Mouse (Mus musculus): ENCODE measurements around the gene Gnaq.

Gnaq gene

GRCm38 (mm10) chr19:16189066-16189765 lies 56.6 kb downstream of the Gnaq start:
- in situ Hi-C loops (cut with MboI, MseI) = no loop called here

- in situ Hi-C loops (cut with MboI, MseI) = no loop called here
Measured at GRCm38 (mm10) chr19:16198162-16198561, 65.5 kb downstream of the Gnaq start.

DNA sequence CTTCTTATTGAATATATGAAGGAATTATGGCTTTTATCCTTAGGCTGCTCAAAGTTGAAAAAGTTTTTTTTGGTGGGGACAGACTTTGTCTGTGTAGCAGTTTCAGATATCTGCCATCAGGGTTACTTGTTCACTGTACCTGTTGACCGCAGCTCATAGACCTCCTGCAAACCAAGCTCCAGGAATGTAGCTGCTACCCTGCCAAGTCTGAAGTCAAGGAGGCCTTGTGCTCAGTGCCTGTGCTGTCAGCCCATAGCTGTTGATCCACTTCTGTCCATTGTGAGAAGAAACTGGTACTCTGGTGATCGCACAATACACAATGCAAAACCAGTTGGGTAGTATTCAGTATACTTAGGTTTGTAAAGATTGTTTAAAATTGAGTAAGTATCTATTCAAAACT lies 68.7 kb downstream of the Gnaq start:
- in situ Hi-C loops (cut with MboI, MseI) = no loop called here

DNA sequence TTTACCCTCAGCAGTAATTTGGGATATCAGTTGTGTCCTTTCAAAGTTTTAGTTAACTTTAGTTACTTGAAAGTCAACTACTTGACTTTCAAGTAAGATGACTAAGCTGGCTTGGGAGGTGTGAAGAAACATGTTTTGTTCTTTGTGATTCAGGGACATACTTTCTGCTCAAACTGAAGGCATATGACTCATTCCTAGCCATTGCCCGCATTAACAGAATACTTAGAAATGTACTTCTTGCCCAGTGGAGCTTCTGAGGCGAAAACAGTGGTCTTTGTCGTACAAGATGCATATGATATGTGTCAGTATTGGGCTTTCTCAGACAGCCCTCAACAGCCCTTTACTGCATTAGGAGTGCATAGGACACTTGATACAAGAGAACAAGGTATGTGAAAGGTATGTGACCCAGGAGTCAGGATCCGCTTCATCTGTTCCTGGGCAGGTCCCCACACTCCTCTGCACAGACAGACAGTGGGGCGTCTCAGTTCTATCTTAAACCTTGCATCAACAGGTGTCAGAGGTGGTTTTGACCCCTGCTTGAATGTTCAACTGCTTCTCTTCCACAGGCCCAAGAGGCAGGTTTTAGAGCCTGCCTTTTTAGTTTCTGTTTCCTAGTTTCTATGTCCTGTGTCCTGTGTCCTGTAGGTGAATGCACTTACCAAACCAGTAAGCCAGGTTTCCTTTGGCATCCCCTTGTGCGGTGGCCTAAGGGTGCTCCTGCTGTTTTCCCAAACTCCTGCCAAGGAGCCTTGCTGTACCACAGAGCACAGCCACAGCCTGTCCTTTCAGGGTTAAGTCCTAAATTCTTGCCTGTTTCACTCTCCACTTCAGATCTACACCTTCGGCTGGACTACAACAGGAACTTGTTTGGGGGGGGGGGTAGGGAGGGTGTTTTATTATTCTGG lies 72.4 kb downstream of the Gnaq start:
- in situ Hi-C loops (cut with MboI, MseI) = no loop called here

DNA sequence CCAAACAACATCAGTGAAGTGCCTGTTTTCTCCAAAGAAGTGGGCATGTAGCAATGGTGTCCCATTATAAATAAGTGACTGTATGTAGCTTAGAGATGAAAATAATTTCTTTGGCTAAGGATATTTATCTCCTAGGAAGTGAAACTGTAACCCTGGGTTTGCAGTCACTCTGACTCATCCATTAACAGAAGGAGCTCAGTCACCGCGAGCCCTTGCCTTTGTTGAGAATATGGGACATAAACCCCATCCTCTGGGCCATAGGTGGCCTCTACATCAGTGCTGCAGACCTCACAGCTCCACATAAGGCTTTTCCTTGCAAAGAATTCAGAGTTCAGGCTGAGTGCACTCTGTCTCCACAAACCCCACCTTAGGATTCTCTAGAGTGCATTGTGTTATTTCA lies 77.0 kb downstream of the Gnaq start:
- in situ Hi-C loops (cut with MboI, MseI) = no loop called here

DNA sequence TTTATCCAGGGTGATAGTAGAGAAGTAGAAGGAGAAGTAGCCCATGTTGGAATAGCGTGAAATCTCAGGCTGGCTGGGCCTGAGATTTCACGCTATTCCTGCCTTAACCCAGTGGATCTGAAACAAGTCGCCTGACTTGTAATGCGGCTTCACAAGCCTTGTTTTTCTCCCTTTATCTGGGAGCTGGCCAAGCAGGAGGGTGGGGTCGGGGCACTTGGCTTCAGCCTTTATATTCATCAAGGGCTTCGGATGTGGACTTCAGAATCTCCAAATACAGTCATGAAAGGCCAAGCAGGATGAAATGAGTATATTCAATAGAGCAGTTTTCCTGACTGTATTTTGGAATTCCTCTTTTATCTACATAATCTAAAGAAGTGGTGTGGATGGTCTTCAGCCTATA lies 82.3 kb downstream of the Gnaq start:
- in situ Hi-C loops (cut with MboI, MseI) = no loop called here

- in situ Hi-C loops (cut with MboI, MseI) = no loop called here
Measured at GRCm38 (mm10) chr19:16215430-16216016, 82.9 kb downstream of the Gnaq start.

- in situ Hi-C loops (cut with MboI, MseI) = no loop called here
Measured at GRCm38 (mm10) chr19:16219978-16220377, 87.3 kb downstream of the Gnaq start.

- in situ Hi-C loops (cut with MboI, MseI) = no loop called here
Measured at GRCm38 (mm10) chr19:16222526-16222925, 89.9 kb downstream of the Gnaq start.

- in situ Hi-C loops (cut with MboI, MseI) = no loop called here
Measured at GRCm38 (mm10) chr19:16223126-16223525, 90.5 kb downstream of the Gnaq start.

DNA sequence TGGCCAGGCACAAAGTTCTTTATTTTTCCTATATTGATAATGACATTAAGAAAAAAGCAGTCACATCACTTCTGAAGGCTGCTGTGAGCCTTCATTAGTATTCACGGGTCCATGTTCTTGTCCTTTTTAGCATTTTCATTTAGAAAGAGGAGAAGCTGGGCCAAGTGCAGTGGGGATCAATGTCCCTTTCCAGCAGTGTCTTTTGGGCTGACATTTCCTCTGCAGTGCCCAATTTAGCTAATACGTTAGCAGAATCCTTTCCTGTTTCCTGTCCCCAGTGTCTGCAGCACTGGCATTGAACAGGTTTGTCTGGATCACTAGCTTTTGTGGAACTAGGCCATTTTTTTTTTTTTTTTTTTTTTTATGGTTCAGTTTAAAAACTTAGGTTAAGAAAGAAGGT lies 92.2 kb downstream of the Gnaq start:
- in situ Hi-C loops (cut with MboI, MseI) = no loop called here

GRCm38 (mm10) chr19:16231584-16231983 lies 99.0 kb downstream of the Gnaq start:
- in situ Hi-C loops (cut with MboI, MseI) = no loop called here

DNA sequence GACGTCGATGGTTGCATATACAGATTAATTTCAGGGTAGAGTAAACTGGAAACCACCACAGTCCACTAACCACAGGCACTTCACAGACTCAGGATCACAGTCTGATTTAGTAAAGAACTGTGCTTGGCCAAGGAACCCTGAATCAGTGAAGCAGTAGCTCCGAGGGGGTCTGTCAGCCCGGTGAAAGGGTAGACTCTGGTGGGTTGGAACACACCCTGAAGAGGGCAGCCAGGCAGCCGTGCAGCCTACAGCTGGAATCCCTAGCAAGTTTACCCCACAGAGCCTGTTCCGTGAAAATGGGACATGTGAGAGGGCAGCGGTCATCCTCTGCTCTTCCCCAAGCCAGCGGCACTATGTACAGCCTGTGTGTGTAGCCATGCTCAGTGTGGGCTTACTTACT lies 103.0 kb downstream of the Gnaq start:
- in situ Hi-C loops (cut with MboI, MseI) = no loop called here

DNA sequence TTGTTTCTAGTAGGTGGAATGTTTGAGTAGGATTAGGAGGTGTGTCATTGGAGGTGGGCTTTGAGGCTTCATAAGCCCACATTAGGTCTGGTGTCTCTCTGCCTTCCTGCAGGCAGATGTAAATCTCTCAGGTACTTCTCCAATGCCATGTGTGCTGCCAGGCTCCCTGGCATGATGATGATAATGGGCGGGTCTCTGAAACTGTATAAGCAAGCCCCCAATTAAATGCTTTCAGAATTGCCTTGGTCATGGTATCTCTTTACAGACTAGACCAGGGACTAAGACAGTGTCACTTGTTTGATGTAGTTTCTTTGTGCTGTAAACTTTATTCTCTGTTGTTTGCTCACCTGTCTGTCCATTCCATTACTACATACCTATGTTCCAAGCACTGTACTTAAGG lies 104.4 kb downstream of the Gnaq start:
- in situ Hi-C loops (cut with MboI, MseI) = no loop called here

DNA sequence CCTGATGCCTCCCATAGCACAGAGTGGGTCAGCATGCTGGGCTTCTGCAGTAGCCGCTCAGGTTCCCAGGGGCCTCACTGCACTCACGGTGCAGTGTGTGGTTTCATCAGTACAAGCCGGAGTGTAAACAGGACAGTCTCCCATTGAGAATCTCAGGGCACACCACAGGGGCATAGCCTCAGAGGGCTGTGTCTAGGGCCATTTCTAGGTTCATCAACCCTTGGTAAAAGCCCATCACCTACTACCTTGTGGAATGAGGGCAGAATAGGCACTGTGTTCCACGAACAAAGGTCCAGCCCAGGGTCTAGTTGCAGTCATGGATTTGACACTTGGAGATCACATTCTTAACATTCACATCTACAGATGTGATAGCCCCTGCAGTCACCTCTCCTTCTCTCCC lies 105.4 kb downstream of the Gnaq start:
- in situ Hi-C loops (cut with MboI, MseI) = no loop called here

DNA sequence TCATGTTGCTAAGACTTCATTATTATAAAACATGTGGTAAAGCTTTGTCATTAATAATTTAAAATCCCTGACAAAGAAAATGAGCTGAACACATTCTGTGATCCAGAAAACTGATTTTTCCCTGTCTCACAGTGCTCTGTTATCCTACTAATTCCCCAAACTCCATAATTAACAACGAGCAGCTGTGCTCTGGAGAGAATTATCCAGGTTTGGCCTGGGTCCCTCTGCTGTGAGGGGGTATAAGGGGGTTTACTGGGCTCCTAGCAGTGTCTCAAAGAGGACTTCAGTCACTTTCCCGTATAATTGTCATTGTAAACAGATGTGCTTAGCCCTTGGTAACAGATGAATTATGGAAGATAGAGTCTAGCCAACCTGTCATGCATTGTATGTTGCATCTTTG lies 105.9 kb downstream of the Gnaq start:
- in situ Hi-C loops (cut with MboI, MseI) = no loop called here

DNA sequence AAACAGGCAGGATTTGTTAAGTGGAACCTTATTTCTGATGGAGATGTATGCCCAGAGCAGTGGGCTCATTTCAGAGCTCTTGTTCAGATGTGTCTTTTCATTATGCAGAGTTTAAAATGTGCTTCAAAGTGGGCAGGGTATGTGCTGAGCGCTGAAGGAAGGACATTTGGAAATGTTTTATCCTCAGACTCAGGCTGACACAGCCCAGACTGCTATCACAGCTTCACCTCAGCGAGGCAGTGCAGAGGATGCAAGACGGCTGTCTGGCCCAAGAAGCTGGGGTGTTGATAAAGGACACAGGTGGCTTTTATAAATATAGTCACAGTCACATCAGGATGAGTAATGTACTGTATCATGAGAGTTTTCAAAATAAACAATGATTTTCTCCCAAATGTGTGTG lies 110.1 kb downstream of the Gnaq start:
- in situ Hi-C loops (cut with MboI, MseI) = loop anchor here (10.0 kb wide), 1 partner anchor 708 kb away; no protein-coding TSS in a partner anchor

- in situ Hi-C loops (cut with MboI, MseI) = loop anchor here (10.0 kb wide), 1 partner anchor 714 kb away; no protein-coding TSS in a partner anchor
Measured at GRCm38 (mm10) chr19:16249025-16249424, 116.4 kb downstream of the Gnaq start.

DNA sequence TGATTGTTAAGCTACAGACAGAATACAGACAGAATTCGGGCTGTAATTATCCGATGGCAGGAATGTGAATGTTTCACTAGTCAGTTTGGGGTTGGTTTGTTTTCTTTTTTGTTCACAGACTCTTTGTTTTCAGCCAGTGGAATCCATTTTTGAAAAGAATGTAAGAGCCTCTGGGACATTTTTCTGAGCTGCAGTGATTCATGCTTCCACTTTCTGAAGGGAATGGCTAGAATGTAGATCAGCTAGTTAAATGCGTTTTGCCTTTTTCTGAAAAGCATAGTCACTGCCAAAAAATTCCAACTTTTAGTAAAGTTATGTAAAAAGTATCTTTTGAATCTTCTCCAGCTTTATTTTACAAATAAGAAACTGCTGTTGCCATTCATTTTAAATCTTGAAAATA lies 118.3 kb downstream of the Gnaq start:
- in situ Hi-C loops (cut with MboI, MseI) = no loop called here

DNA sequence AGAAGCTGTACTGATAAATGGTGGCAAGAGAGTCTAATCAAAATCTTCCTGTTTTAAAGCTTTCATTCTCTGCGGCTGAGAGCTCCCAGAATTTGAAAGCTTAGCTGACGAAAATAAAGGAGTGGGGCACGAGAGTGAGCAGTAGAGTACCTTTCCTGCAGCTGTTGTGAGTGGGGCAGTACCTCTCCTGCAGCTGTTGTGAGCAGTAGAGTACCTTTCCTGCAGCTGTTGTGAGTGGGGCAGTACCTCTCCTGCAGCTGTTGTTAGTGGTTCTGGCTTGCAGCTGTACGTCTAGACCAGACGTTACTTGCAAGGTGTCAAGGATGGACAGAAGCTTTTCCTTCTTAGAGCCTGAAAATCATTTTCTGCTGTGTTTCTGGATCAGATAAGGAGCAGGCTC lies 119.2 kb downstream of the Gnaq start:
- in situ Hi-C loops (cut with MboI, MseI) = no loop called here

- in situ Hi-C loops (cut with MboI, MseI) = no loop called here
Measured at GRCm38 (mm10) chr19:16252696-16253095, 120.1 kb downstream of the Gnaq start.

DNA sequence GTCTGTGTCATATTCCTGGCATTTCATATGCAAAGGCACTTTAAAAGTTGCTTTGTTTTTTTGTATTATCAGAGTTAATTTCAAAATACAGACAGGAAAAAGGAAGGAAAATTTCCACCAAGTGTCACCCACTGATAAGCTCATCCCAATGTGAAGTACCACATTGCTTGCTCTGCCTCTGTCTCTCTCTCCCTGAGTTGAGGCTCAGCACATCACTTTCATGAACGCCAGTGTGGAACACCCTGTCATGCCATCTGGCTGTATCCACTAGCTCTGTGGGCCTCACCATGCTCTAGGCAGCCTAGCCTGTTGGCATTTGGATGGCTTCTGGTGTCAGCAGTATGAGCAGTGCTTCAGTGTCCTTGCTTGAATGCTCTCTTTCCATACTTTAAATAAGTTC lies 122.2 kb downstream of the Gnaq start:
- in situ Hi-C loops (cut with MboI, MseI) = no loop called here

DNA sequence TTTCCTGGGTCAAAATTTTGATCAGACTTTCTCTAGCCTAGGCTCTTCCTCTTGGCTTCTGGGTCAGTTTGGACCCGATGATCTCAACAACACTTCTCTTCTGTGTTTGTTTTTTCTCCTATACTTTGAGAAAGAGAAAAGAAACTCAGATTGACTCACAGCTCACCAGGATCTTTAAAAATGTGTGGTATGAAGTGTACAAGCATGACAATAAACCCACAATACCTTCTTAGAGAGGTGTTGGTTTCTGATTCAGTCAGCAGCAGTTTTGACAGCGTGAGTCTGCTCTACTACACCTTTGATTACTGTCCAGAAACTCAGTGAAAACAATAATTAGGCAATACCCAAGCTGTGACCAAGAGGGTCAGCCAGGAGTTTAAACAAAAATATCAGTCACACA lies 122.7 kb downstream of the Gnaq start:
- in situ Hi-C loops (cut with MboI, MseI) = no loop called here
